Mouse (Mus musculus): ENCODE measurements around the gene Trip10.

DNA sequence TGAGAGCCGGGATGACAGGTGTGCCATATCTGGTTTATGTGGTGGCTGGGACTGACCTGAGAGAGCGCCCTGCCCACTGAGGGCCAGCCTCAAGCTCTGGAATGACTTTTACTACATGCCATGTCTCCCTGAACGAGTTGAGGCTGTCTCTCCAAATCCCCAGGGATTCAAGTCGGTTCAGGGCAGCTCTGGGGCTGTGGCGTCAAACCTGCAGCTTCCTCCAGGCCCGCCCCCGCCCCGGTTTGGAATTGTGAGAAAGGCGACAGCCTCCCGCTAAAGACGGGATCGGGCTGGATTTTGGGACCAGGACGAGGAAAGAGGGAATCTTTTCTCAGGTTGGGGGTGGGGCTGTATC lies 26.7 kb downstream of the Trip10 start:
- TF ChIP-seq POLR2A (IDR thresholded peaks at IDR 0.05; ENCODE audit: control insufficient read depth, low read depth, low read length) (no peak), CTCF (IDR thresholded peaks at IDR 0.05; ENCODE audit: control insufficient read depth, insufficient read depth, insufficient replicate concordance, low read depth, low read length) (no peak)
